Mouse (Mus musculus): Measurements from ENCODE around the gene Il22ra1. TPM values are rescaled to one million over a fixed set of nuclear protein-coding genes. Genes with fewer than 3 reads are reported as not detected.

Gene Il22ra1
- polyA plus RNA-seq, 1 experiment from 2014 or later: 0.13 TPM

GRCm38 (mm10) chr4:135743520-135743919, 15.5 kb downstream of the Il22ra1 start:
- no peak for ATAC-seq (ENCODE audit: low read depth)
- Histone ChIP-seq H3K4me1 (replicated peaks; ENCODE audit: control insufficient read depth, insufficient read depth, low read length) (peaks cover 10% of the 10 kb centered on the region), H3K9ac (ENCODE audit: low read length) (no peak overlapping the region), H3K36me3 (ENCODE audit: control insufficient read depth, insufficient read depth, low read length) (no peaks in the 10 kb centered on the region), H3K9me3 (ENCODE audit: control insufficient read depth, low read length) (no peaks in the 10 kb centered on the region), H3K4me3 (ENCODE audit: low read length) (no peak overlapping the region), H3K4me2 (ENCODE audit: low read depth, low read length) (no peak overlapping the region), H3K27ac (ENCODE audit: low read length) (no peak overlapping the region), H3K27me3 (ENCODE audit: control insufficient read depth, insufficient read depth, low read depth, low read length) (no peaks in the 10 kb centered on the region)
- 17% methylated on average over 6 of the region's 6 CpGs for WGBS

GRCm38 (mm10) chr4:135744726-135745448, 16.9 kb downstream of the Il22ra1 start:
- 10% methylated on average over 16 of the region's 16 CpGs for WGBS
- H3K9ac ChIP-seq (ENCODE audit: low read length): no peak overlapping the region; the same call in 1 of the 2 replicates
- no peaks in the 10 kb centered on the region for H3K9me3 ChIP-seq (ENCODE audit: control insufficient read depth, low read length)
- H3K4me2 ChIP-seq (ENCODE audit: low read depth, low read length): no peak overlapping the region
- H3K27me3 ChIP-seq (ENCODE audit: control insufficient read depth, insufficient read depth, low read depth, low read length): no peaks in the 10 kb centered on the region
- peak; percentile 26; the same call in 1 of the 2 replicates for ATAC-seq (ENCODE audit: low read depth)
- no peaks in the 10 kb centered on the region for H3K36me3 ChIP-seq (ENCODE audit: control insufficient read depth, insufficient read depth, low read length)
- H3K4me3 ChIP-seq (ENCODE audit: low read length): no peak overlapping the region
- peaks cover 10% of the 10 kb centered on the region for H3K4me1 ChIP-seq (replicated peaks; ENCODE audit: control insufficient read depth, insufficient read depth, low read length)
- no peak overlapping the region for H3K27ac ChIP-seq (ENCODE audit: low read length)

- H3K9me3 ChIP-seq (ENCODE audit: control insufficient read depth, low read length): no peaks in the 10 kb centered on the region
- WGBS: 66% methylated on average over 10 of the region's 10 CpGs
- no peak overlapping the region for H3K4me2 ChIP-seq (ENCODE audit: low read depth, low read length)
- H3K27me3 ChIP-seq (ENCODE audit: control insufficient read depth, insufficient read depth, low read depth, low read length): no peaks in the 10 kb centered on the region
- H3K27ac ChIP-seq (ENCODE audit: low read length): no peak overlapping the region
- no peaks in the 10 kb centered on the region for H3K36me3 ChIP-seq (ENCODE audit: control insufficient read depth, insufficient read depth, low read length)
- H3K4me3 ChIP-seq (ENCODE audit: low read length): no peak overlapping the region
- ATAC-seq (ENCODE audit: low read depth): no peak
- H3K9ac ChIP-seq (ENCODE audit: low read length): no peak overlapping the region
- peaks cover 10% of the 10 kb centered on the region for H3K4me1 ChIP-seq (replicated peaks; ENCODE audit: control insufficient read depth, insufficient read depth, low read length)
These were observed 17.6 kb downstream of the Il22ra1 start for GRCm38 (mm10) chr4:135745613-135746012.

- H3K9me3 ChIP-seq (ENCODE audit: control insufficient read depth, low read length): peaks cover 5% of the 10 kb centered on the region
- 81% methylated on average over 8 of the region's 8 CpGs for WGBS
- no peak for ATAC-seq (ENCODE audit: low read depth)
- no peaks in the 10 kb centered on the region for H3K36me3 ChIP-seq (ENCODE audit: control insufficient read depth, insufficient read depth, low read length)
- H3K4me2 ChIP-seq (ENCODE audit: low read depth, low read length): no peak overlapping the region
- no peak overlapping the region for H3K9ac ChIP-seq (ENCODE audit: low read length)
- no peak overlapping the region for H3K27ac ChIP-seq (ENCODE audit: low read length)
- no peaks in the 10 kb centered on the region for H3K27me3 ChIP-seq (ENCODE audit: control insufficient read depth, insufficient read depth, low read depth, low read length)
- H3K4me1 ChIP-seq (replicated peaks; ENCODE audit: control insufficient read depth, insufficient read depth, low read length): no peaks in the 10 kb centered on the region
- no peak overlapping the region for H3K4me3 ChIP-seq (ENCODE audit: low read length)
These were observed 22.9 kb downstream of the Il22ra1 start for GRCm38 (mm10) chr4:135750896-135751295.

- H3K4me2 ChIP-seq (ENCODE audit: low read depth, low read length): no peak overlapping the region
- H3K4me3 ChIP-seq (ENCODE audit: low read length): no peak overlapping the region
- no peaks in the 10 kb centered on the region for H3K27me3 ChIP-seq (ENCODE audit: control insufficient read depth, insufficient read depth, low read depth, low read length)
- H3K36me3 ChIP-seq (ENCODE audit: control insufficient read depth, insufficient read depth, low read length): no peaks in the 10 kb centered on the region
- no peak for ATAC-seq (ENCODE audit: low read depth)
- no peak overlapping the region for H3K9ac ChIP-seq (ENCODE audit: low read length)
- WGBS: 60% methylated on average over 7 of the region's 7 CpGs
- peaks cover 5% of the 10 kb centered on the region for H3K9me3 ChIP-seq (ENCODE audit: control insufficient read depth, low read length)
- H3K27ac ChIP-seq (ENCODE audit: low read length): no peak overlapping the region
- H3K4me1 ChIP-seq (replicated peaks; ENCODE audit: control insufficient read depth, insufficient read depth, low read length): no peaks in the 10 kb centered on the region
These were observed 24.3 kb downstream of the Il22ra1 start for GRCm38 (mm10) chr4:135752106-135752778.

- Histone ChIP-seq H3K36me3 (ENCODE audit: control insufficient read depth, insufficient read depth, low read length) (no peaks in the 10 kb centered on the region), H3K4me2 (ENCODE audit: low read depth, low read length) (no peak overlapping the region), H3K27me3 (ENCODE audit: control insufficient read depth, insufficient read depth, low read depth, low read length) (no peaks in the 10 kb centered on the region), H3K27ac (ENCODE audit: low read length) (no peak overlapping the region), H3K9me3 (ENCODE audit: control insufficient read depth, low read length) (peaks cover 5% of the 10 kb centered on the region), H3K4me3 (ENCODE audit: low read length) (no peak overlapping the region), H3K4me1 (replicated peaks; ENCODE audit: control insufficient read depth, insufficient read depth, low read length) (no peaks in the 10 kb centered on the region), H3K9ac (ENCODE audit: low read length) (no peak overlapping the region)
- WGBS: 59% methylated on average over 8 of the region's 8 CpGs
- no peak for ATAC-seq (ENCODE audit: low read depth)
These were observed 24.8 kb downstream of the Il22ra1 start for GRCm38 (mm10) chr4:135752779-135753164.

- H3K9ac ChIP-seq (ENCODE audit: low read length): no peak overlapping the region
- H3K4me3 ChIP-seq (ENCODE audit: low read length): no peak overlapping the region
- H3K27me3 ChIP-seq (ENCODE audit: control insufficient read depth, insufficient read depth, low read depth, low read length): no peaks in the 10 kb centered on the region
- ATAC-seq (ENCODE audit: low read depth): no peak
- H3K9me3 ChIP-seq (ENCODE audit: control insufficient read depth, low read length): peaks cover 5% of the 10 kb centered on the region
- 34% methylated on average over 4 of the region's 4 CpGs for WGBS
- no peaks in the 10 kb centered on the region for H3K36me3 ChIP-seq (ENCODE audit: control insufficient read depth, insufficient read depth, low read length)
- no peaks in the 10 kb centered on the region for H3K4me1 ChIP-seq (replicated peaks; ENCODE audit: control insufficient read depth, insufficient read depth, low read length)
- no peak overlapping the region for H3K27ac ChIP-seq (ENCODE audit: low read length)
- H3K4me2 ChIP-seq (ENCODE audit: low read depth, low read length): no peak overlapping the region
These were observed 30.4 kb downstream of the Il22ra1 start for GRCm38 (mm10) chr4:135758331-135758730.

- Histone ChIP-seq H3K27ac (ENCODE audit: low read length) (no peak overlapping the region), H3K4me1 (replicated peaks; ENCODE audit: control insufficient read depth, insufficient read depth, low read length) (no peaks in the 10 kb centered on the region), H3K9me3 (ENCODE audit: control insufficient read depth, low read length) (peaks cover 4% of the 10 kb centered on the region), H3K27me3 (ENCODE audit: control insufficient read depth, insufficient read depth, low read depth, low read length) (no peaks in the 10 kb centered on the region), H3K36me3 (ENCODE audit: control insufficient read depth, insufficient read depth, low read length) (no peaks in the 10 kb centered on the region), H3K9ac (ENCODE audit: low read length) (no peak overlapping the region), H3K4me2 (ENCODE audit: low read depth, low read length) (no peak overlapping the region), H3K4me3 (ENCODE audit: low read length) (no peak overlapping the region)
- no peak for ATAC-seq (ENCODE audit: low read depth)
- 45% methylated on average over 6 of the region's 6 CpGs for WGBS
These were observed 30.9 kb downstream of the Il22ra1 start for GRCm38 (mm10) chr4:135758825-135759224.

- no peak within 1 kb of the TSS for H3K27ac ChIP-seq (ENCODE audit: low read length)
- H3K4me3 ChIP-seq (ENCODE audit: low read length): no peak within 1 kb of the TSS
- H3K4me2 ChIP-seq (ENCODE audit: low read depth, low read length): no peak within 1 kb of the TSS
- no peak for ATAC-seq (ENCODE audit: low read depth)
- H3K27me3 ChIP-seq (ENCODE audit: control insufficient read depth, insufficient read depth, low read depth, low read length): no peaks in the 10 kb centered on the region
- no peak within 1 kb of the TSS for H3K9ac ChIP-seq (ENCODE audit: low read length)
- H3K36me3 ChIP-seq (ENCODE audit: control insufficient read depth, insufficient read depth, low read length): no peaks in the 10 kb centered on the region
- no peaks in the 10 kb centered on the region for H3K4me1 ChIP-seq (replicated peaks; ENCODE audit: control insufficient read depth, insufficient read depth, low read length)
- whole genome bisulfite sequencing: 44% methylated on average over 10 of the region's 10 CpGs
- no peaks in the 10 kb centered on the region for H3K9me3 ChIP-seq (ENCODE audit: control insufficient read depth, low read length)
These were observed 31.5 kb downstream of the Il22ra1 start, which contains the start of gene Myom3 for GRCm38 (mm10) chr4:135759356-135759976. Gene Myom3, plus strand, starts transcription at chr4:135759715.
